Mouse (Mus musculus): ENCODE data around the gene Arl8b.

- no peak for TF ChIP-seq EP300 (IDR thresholded peaks at IDR 0.05; ENCODE audit: low read depth)
- TF ChIP-seq CTCF (IDR thresholded peaks at IDR 0.05; ENCODE audit: low read depth) = no peak
Observed at GRCm38 (mm10) chr6:108840861-108841640, 58.2 kb downstream of the Arl8b start.

All from liver, postnatal 0 days (tissue).